Mouse (Mus musculus): ENCODE data around the gene Plk2.
A peak's percentile ranks its signal among the peaks of the same experiment; 100 is the strongest.
"Not testable (repeated sequence)": the region's sequence is repeated elsewhere in the genome, so short reads cannot be mapped to it uniquely, and the experiment has no call there.

Gene Plk2

DNA sequence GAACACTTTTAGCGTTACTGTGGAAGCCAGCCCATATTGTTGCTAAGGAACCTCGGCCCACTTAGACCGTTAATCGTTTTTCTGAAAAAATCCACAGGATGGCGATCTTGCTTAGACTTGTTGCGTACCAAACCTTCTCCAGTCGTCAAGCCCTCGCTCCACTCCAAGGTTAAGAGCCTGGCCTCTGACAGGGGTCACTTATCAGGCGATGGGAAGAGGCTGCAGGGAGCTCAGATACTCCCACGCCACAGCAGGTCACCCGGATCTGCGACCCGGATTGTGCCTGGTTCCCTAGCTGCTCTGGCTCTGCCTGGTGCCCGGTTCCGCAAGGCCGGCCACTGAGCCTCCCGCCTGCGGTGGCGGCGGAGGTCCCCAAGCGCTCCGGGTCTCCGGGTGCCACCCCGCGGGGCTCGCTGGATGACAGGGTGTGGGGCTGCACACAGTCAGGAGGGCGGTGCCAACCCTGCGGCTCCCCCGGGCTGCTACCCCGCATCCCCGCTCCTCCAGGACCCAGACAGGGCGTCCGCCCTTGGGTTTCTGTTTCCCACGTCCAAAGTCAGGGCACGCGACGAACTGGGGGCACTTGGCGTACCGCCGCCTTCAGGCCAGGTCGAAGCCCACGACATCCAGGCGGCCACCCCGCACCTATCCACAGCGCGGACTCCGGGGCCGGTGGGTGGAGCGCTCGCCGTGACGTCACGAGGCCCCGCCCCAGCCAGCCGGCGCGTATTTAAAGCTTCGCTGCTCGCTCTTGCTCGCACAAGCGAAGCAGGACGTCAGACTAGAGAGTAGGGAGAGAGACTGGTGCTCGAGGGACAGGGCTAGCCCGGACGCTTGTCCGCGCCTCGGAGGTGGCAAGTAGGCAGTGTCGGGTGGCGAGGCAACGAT is at the start of gene Plk2:
Plk2 (plus strand) TSS at position 756 of the 888 bp plus-strand sequence.
- DNase-seq = peak; percentile 92 to 95

DNA sequence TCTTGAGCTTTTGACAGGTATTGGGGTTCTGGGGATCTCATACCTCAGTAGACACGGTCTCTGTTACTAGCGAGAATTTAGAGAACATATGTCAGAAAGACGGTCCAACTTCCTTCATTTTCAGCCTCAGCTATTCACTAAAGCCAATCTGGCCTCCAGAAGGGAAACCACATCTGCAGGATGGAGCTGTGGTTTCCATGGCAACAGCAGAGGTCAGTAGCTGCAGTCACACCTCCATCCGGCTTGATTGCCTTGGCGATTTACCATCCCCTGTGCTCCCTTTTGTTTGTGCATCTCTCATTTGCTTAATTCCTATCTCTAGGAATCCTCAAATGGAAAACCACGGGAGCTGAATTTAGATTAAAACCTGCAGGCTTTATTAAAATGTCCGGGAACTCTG is 48.1 kb upstream of the Plk2 start:
- DNase-seq = no peak

DNA sequence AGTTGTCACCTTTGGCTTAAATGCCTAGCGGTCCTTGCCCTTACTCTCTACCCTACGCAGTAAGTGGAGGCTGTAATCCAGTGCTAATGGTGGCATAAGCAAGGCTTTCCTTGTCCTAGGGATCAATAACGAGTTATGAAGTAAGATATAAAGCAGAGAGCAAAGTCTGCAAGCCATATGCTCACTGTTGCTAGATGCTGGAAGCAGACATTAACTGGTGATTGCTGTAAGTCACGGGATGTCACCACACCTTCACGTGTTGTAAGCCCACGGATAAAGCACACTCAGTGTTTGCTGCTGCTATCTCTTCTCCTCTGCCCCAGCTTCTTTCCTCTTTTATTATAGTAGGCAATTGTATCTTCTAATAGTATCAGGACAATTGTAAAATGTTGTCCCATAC is 43.8 kb upstream of the Plk2 start:
- no peak for DNase-seq

DNA sequence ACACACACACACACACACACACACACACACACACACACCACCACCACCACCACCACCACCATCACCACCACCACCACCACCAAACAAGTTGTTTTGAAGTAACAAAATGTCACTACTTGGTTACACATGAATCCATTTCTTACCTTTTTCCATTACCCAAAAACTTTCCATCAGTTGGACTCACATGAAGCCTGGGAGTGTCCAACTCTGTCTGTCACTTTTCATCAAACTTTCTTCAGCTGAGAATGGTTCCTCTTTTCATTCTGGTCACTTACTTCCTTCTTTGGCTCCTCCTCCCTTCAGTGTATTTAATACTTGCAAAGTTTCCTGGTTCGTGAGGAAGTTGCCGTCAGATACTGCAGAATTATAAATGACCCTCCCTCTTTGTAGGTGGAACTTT is 37.9 kb upstream of the Plk2 start, which contains the start of gene Gapt:
Gapt (minus strand) TSS at position 259 of the 400 bp plus-strand sequence.
- no peak for DNase-seq

DNA sequence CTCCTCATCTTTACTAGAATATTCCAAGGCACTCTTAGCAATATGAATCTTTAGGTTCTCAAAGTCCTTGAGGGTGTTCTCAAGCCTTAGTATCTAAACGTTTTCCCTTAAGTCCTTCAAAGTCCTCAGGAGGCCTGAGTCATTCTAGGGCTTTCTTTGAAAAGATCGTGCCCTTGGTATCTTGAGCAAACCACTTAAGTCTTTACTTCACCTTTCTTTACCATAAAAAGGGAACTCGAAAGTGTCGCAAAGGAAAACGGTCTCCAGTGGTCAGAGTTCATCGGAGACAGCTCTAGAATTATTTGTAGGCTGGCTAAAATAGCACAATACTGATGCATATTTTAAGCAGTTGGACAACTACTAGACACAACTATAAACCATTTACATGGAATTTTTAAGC is 31.1 kb upstream of the Plk2 start:
- DNase-seq = no peak

DNA sequence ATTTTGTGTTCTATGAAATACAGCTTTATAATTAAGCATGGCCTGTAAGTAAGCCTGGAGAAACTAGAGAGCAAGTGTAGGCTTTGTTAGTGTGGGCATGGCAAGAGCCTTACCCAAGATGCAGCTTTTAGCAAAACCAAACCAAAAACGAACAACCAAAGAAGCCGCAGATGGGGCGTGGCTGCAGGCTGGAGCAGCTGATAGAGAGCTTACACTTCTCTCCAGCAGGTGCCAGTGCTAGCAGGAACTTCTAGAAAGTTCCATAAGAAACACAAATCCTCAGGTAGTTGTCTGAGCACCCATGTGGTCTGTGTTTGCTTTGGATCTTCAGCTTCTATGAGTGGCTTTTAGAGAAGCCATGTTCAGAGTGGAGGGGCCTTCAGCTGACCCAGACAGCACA is 28.4 kb upstream of the Plk2 start:
- no peak for DNase-seq

DNA sequence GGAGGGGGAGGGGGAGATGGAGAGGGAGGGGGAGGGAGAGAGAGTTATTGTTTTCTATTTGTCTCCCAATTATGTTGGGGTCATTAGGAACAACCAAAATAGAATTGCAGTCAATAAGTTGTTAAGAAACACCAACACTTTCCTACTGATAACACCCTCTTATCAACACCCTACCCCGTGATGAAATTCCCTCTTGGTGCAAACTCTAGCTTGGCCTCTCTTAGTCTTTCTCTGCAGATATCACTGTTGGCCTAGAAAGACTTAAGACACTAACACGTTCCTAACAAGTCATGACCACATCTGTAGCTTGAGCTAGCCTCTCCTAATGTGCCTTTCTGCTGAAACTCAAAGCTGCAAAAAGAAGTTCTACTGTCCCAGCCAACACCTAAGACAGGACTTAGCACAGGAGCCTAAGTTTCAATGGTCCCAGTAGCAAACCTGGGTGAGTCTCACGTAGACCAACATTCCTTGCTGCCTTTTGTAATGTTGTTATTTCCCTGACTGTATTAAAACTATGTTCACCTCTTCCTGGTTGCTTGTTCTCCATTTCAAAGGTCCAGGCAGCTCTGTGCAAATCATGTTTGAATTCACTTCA is 26.8 kb upstream of the Plk2 start:
- DNase-seq = no peak

DNA sequence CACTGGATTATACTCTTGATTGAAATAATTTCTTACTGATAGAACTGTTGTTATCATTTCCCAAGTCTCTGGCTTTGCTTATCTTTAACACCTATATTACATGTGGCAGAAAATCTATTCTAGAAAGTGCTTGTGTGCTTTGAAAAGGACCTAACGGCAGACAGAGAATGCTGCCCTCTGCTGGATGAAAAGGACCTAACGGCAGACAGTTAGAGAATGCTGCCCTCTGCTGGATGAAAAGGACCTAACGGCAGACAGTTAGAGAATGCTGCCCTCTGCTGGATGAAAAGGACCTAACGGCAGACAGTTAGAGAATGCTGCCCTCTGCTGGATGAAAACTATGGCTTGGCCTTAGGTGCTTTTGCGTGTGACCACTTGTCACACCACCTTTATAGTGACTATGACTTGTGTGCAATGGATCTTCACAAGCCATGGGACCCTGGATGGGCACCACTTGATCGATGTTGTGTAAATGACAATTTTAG is 26.2 kb upstream of the Plk2 start:
- DNase-seq = peak; percentile 45 to 61

DNA sequence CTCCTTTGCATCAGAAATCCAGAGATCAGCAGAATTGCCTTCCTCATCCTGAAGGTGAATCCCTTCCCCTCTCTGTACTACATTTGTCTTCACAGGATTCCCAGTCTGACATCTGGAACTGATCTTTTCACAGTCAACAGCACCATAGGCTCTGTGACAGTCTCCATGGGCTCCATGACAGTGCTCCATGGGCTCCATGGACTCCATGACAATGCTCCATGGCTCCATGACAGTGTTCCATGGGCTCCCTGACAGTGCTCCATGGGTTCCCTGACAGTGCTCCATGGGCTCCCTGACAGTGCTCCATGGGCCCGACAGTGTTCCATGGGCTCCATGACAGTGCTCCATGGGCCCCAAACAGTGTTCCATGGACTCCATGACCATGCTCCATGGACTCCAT is 25.2 kb upstream of the Plk2 start:
- DNase-seq = no peak

DNA sequence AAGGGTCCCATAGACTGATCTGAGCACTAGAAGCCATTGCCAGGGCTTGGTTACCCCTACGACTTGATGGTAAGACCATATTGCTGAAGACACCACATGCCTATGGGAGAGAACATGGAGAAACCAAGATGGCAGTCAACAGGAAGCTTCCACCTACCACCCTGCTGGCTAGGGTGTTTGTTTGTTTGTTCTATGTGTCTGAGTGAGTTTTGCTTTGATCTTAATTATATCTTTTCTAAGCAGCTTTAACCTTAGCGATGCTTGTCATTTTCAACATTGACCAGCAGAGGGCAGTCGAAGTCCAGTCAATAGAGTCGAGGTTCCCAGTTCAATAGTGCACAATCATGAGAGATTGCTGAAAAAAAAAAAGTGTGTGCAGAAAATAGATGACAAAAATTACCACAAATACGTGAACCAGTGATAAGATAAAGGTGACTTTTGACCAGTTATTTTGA is 12.4 kb upstream of the Plk2 start:
- DNase-seq = peak in 1 of 2 experiments; percentile 54

DNA sequence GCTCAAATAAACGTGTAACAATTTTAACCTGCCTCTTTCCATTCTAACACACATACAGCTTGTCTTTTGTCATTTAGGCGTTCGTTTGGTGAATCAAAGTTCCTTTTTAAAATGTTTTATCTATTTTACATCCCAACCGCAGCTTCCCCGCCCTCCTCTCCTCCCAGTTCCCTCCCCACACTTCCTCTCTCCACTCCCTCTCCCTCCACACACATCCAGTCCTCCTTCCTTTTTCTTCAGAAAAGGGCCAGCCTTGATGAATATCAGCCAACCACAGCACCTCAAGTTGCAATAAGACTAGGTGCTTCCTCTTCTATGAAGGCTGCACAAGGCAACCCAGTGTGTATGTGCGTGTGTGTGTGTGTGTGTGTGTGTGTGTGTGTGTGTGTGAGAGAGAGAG is 10.3 kb upstream of the Plk2 start:
- DNase-seq = no peak

DNA sequence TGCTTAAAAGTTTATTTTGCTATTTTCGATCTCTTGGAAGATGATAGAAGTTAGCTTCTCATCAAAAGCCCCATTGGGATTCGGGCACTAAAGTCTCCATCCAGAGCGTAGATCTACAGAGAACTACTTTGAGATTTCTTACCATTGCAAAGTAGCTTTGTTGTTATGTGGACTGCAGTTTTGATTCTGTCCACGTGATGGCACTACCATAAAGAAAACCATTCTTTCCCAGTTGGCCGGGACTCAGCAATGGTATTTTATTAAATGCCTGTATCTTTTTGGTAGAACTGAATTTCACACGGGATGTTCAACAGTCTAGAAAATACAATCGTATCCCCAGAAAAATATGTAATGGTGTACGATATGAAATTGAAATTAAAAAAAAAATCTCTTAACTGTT is 2.6 kb upstream of the Plk2 start:
- peak; percentile 64 to 84 for DNase-seq

DNA sequence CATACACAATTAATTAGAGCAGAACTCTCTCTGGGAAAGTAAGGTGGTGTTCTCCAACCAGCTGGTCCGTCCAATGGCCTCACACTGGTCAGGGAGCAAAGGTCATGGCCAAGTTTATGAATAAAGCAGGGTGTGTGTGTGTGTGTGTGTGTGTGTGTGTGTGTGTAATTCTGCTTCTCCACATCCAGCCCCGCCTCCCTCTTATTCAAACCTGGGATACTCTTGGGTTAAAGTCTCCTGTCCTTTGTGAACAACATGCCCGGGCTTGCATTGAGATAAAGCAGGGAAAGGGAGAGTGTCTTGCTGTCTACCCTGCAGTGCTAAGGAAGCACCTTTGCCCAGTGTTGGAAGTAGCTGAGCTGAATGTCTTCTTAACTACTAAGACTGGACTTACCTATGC is 2.2 kb upstream of the Plk2 start:
- DNase-seq = peak in 1 of 2 experiments; percentile 54

DNA sequence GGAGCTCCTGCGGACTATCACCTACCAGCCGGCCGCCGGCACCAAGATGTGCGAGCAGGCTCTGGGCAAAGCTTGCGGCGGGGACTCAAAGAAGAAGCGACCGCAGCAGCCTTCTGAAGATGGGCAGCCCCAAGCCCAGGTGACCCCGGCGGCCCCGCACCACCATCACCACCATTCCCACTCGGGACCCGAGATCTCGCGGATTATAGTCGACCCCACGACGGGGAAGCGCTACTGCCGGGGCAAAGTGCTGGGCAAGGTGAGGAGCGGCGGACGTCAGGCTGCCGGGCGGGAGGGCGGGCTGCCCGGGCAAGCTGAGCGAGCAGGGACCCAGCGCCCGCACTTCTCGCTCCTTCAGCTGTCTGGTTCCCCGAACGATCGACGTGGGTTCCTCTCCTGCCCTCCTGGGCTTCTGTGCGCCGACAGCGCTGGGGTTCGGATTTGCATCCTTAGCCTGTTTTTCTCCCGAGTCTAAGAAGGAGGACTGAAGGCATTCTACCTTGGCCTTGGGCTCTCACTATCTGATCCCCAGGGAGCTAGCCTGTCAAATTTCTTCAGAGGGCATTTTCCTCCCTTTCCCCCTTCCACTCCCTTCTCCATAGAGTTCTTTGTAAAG is 441 bp downstream of the Plk2 start:
- peak in 1 of 2 experiments; percentile 54 for DNase-seq

DNA sequence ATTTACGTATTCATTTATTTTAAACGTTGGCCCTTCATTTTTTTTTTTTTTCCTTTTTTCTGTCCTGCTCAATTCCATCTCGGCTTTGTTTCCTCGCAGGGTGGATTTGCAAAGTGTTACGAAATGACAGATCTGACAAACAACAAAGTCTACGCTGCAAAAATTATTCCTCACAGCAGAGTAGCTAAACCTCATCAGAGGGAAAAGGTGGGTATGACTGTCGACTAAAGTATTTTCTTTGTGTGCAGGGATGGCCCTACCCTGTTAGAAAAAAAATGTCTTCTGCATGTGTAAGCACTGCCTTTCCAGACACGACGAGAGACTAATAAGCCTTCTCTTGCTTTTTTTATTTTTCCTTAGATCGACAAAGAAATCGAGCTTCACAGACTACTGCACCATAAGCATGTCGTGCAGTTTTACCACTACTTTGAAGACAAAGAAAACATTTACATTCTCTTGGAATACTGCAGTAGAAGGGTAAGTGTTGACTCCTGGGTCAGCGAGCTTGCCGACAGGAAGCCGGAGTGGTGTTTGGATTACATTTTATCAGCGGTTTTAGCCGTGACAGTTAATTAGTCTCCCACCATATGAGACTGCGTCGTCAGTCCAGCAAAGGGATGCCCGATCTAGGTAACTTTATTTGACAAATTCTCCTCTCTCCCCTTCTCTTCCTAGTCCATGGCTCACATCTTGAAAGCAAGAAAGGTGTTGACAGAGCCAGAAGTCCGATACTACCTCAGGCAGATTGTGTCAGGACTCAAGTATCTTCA is 1.3 kb downstream of the Plk2 start:
- DNase-seq = peak in 1 of 2 experiments; percentile 7

DNA sequence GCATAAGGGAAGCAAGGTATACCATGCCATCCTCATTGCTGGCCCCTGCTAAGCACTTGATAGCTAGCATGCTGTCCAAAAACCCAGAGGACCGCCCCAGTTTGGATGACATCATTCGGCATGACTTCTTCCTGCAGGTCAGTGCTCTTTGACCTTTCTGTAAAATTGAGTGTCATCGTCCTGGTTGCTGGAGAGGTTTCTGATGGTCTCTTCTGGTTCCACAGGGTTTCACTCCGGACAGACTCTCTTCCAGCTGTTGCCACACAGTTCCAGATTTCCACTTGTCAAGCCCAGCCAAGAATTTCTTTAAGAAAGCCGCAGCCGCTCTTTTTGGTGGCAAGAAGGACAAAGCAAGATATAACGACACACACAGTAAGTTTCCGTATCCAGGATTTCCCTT is 2.9 kb downstream of the Plk2 start:
- DNase-seq = peak in 1 of 2 experiments; percentile 9

DNA sequence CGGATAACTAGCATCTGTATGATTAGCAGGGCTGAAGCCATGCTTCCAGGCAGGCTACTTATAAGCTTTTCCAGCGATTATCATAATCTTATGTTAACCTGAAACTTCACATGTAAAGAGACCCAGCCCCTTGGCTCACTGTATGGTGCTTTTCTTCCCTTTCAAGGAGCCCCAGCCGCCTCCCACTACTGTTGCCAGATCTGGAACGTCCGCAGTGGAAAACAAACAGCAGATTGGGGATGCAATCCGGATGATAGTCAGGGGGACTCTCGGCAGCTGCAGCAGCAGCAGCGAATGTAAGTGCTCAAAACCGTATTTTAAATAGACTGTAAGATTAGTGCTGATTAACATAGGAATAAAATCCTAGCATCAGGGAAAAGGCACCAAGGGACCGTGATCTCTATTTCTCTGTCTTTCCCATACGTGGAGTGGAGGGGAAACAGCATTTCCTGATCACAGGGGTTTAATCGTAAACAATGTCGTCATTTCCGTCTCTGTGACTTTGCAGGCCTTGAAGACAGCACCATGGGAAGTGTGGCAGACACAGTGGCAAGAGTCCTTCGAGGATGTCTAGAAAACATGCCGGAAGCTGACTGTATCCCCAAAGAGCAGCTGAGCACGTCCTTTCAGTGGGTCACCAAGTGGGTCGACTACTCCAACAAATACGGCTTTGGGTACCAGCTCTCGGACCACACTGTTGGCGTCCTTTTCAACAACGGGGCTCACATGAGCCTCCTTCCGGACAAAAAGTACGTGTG is 3.8 kb downstream of the Plk2 start:
- DNase-seq = peak in 1 of 2 experiments; percentile 6

DNA sequence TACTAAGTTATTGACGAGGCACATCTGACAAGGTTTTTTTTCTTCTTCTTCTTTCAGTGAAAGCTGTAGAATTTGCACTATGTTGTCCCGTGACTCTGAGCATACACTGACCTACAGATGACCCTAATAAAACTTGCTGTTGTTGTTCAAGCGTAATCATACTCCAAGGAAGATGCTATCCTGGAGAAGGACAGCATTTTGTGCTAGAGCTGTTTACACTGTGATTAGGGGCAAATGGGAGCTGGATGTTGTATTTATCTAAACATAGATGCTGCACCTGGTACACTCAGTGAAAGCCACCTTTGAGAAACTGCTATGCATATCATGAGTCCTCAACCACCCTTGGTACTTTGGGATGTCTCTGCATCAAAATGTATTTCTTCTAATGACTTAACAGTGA is 6.6 kb downstream of the Plk2 start:
- no peak for DNase-seq

DNA sequence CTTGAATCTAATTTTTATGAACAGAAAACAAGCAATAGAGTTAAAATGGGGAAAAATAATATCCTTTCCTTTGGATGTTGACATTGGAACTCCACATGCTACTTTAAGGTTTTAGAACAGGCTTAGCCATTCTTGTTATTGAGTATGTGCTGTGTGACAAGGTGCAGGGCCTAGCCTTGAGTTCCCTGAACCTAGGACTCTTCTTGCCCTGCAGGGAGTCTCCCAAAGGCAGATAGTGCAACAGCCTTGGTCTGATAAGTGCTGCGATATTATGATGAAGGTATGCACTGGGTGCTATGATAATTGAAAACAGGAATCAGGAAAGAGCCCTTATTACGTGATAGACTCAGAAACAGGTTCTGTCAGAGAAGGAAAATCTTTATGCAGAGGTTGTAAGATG is 7.0 kb downstream of the Plk2 start:
- no peak for DNase-seq

DNA sequence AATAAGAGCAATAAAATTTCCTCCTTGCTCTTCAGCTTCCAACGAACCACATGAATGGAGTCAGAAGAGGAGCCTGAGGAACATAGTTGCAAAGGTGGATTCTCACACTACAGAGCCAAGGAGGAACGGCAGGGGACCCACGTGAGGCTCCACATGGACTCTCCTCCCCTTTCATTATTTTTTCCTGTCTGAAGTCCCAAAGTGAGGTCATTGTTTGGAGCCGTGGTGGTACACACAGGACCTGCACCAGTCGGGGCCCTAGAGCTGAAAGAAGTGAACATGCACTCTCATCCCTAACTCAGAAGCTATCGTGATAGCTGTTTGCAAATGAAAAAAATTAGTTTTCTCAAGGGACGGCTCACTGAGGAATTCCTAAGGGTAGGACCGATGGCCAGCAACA is 9.2 kb downstream of the Plk2 start:
- no peak for DNase-seq

DNA sequence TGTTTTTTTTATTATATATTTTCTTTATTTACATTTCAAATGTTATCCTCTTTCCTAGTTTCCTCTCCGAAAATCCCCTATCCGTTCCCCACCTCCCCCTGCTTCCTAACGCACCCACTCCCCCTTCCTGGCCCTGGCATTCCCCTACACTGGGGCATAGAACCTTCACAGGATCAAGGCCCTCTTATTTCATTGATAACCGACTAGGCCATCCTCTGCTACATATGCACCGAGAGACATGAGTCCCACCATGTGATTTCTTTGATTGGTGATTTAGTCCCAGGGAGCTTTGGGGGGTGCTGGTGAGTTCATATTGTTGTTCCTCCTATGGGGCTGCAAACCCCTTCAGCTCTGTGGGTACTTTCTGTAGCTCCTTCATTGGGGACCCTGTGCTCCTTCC is 9.8 kb downstream of the Plk2 start:
- DNase-seq = not testable (repeated sequence)

DNA sequence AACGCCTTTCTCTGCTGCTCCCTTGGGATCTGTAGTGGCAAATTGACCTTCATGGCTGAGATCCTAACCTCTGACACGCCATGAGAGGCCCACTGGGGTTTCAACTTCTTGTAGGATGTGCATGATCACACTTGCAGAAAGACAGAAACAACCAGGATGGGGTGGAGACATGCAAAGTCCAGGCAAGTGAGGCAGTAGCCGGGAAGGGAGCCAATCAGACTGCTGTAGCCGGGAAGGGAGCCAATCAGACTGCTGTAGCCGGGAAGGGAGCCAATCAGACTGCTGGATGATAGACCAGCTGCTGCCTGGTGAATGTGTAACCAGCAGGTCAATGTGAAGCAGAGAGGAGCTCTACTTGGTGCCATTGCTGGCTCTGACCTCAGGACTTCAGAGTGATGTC is 11.3 kb downstream of the Plk2 start:
- DNase-seq = peak; percentile 78 to 79
